Mouse (Mus musculus) thymus, adult 2 months (tissue): ENCODE data around the gene Urb1.

Experiments used
- CTCF ChIP-seq: fragments of 200-500 bp; IDR thresholded peaks from 2 replicates; pipeline ENCODE4 v1.5.1; 2012; ENCODE audit warnings: mild to moderate bottlenecking, control low read depth, low read length, moderate library complexity, borderline replicate concordance; ENCODE audit not compliant: control insufficient read depth, poor library complexity, insufficient read depth; ENCODE audit errors: extremely low read depth
- POLR2A ChIP-seq: fragments of 200-500 bp; IDR thresholded peaks from 2 replicates; pipeline ENCODE4 v1.6.1; 2012; ENCODE audit warnings: mild to moderate bottlenecking, low read length, control low read depth, moderate library complexity; ENCODE audit not compliant: control insufficient read depth, poor library complexity, insufficient read depth; ENCODE audit errors: extremely low read depth

DNA sequence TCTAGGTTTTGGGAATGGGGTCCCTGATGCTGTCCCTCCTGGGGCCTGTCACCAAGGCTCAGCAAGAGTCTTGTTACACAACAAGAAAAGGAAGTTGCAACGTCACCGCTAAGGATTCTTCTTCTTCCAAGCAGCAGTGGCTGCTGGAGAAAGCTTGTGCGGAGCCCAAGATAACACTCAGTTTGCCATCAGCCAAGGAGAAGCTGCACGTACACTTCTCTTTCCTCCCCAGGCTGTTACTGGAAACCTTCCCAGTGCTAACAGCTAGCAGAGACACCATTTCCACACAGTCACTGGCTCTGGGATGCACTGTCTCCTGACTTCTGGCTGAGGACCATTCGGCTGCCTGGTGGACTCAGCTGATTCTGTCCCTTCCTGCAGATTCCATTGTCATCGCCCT is 63.1 kb downstream of the Urb1 start:
- TF ChIP-seq POLR2A (no peak), CTCF (no peak)
